Mouse (Mus musculus) lung, postnatal 0 days (tissue): Measurements from ENCODE around the gene Zfp827.

Experiments used
- CTCF ChIP-seq: IDR thresholded peaks from 2 replicates; pipeline ENCODE4 v1.5.1; 2016; ENCODE audit warnings: antibody characterized with exemption, mild to moderate bottlenecking
- EP300 ChIP-seq: IDR thresholded peaks from 2 replicates; pipeline ENCODE4 v1.6.1; 2016; ENCODE audit warnings: antibody characterized with exemption, mild to moderate bottlenecking, control low read depth

- TF ChIP-seq EP300 (no peak), CTCF (no peak)
Measured at GRCm38 (mm10) chr8:79139614-79140013, 111.4 kb downstream of the Zfp827 start.
